Mouse (Mus musculus): ENCODE results near the gene Pkd1l3. TPM values are rescaled to one million over a fixed set of nuclear protein-coding genes. Genes with fewer than 3 reads are reported as not detected.
A peak's percentile ranks its signal among the peaks of the same experiment; 100 is the strongest.

Pkd1l3 gene
- total RNA-seq, 2 experiments from 2014 or later, result 0.12 to 0.79 TPM

GRCm38 (mm10) chr8:109628638-109629037 lies 14.3 kb downstream of the Pkd1l3 start:
- ATAC-seq (replicated peaks; ENCODE audit: poor library complexity), result no peak

- ATAC-seq (replicated peaks; ENCODE audit: poor library complexity), result no peak
Observed at GRCm38 (mm10) chr8:109632498-109632897, 18.2 kb downstream of the Pkd1l3 start.

GRCm38 (mm10) chr8:109635146-109635545 lies 20.8 kb downstream of the Pkd1l3 start:
- ATAC-seq (replicated peaks; ENCODE audit: poor library complexity), result no peak

- ATAC-seq (replicated peaks; ENCODE audit: poor library complexity), result no peak
Observed at GRCm38 (mm10) chr8:109638851-109639250, 24.5 kb downstream of the Pkd1l3 start.

GRCm38 (mm10) chr8:109640410-109640809 lies 26.1 kb downstream of the Pkd1l3 start:
- ATAC-seq (replicated peaks; ENCODE audit: poor library complexity), result no peak

GRCm38 (mm10) chr8:109641236-109641635 lies 26.9 kb downstream of the Pkd1l3 start:
- ATAC-seq (replicated peaks; ENCODE audit: poor library complexity), result no peak

- no peak for ATAC-seq (replicated peaks; ENCODE audit: poor library complexity)
Observed at GRCm38 (mm10) chr8:109647331-109647730, 33.0 kb downstream of the Pkd1l3 start.

- ATAC-seq (replicated peaks; ENCODE audit: poor library complexity), result no peak
Observed at GRCm38 (mm10) chr8:109648469-109648868, 34.2 kb downstream of the Pkd1l3 start.

- ATAC-seq (replicated peaks; ENCODE audit: poor library complexity), result no peak
Observed at GRCm38 (mm10) chr8:109650801-109651200, 36.5 kb downstream of the Pkd1l3 start.

GRCm38 (mm10) chr8:109656860-109657259 lies 42.5 kb downstream of the Pkd1l3 start:
- ATAC-seq (replicated peaks; ENCODE audit: poor library complexity), result no peak

- ATAC-seq (replicated peaks; ENCODE audit: poor library complexity), result no peak
Observed at GRCm38 (mm10) chr8:109662328-109662727, 48.0 kb downstream of the Pkd1l3 start.

GRCm38 (mm10) chr8:109666616-109667015 lies 52.3 kb downstream of the Pkd1l3 start:
- no peak for ATAC-seq (replicated peaks; ENCODE audit: poor library complexity)

GRCm38 (mm10) chr8:109672656-109673055 lies 58.3 kb downstream of the Pkd1l3 start:
- ATAC-seq (replicated peaks; ENCODE audit: poor library complexity), result no peak

- ATAC-seq (replicated peaks; ENCODE audit: poor library complexity), result no peak
Observed at GRCm38 (mm10) chr8:109673596-109673995, 59.3 kb downstream of the Pkd1l3 start.

GRCm38 (mm10) chr8:109675896-109676643 lies 61.8 kb downstream of the Pkd1l3 start:
- no peak for ATAC-seq (replicated peaks; ENCODE audit: poor library complexity)

- no peak for ATAC-seq (replicated peaks; ENCODE audit: poor library complexity)
Observed at GRCm38 (mm10) chr8:109681535-109681934, 67.2 kb downstream of the Pkd1l3 start.

- ATAC-seq (replicated peaks; ENCODE audit: poor library complexity), result peak; percentile 92
Observed at GRCm38 (mm10) chr8:109682120-109682519, 67.8 kb downstream of the Pkd1l3 start.

GRCm38 (mm10) chr8:109687248-109687647 lies 72.9 kb downstream of the Pkd1l3 start:
- peak; percentile 69 for ATAC-seq (replicated peaks; ENCODE audit: poor library complexity)

- peak; percentile 50 for ATAC-seq (replicated peaks; ENCODE audit: poor library complexity)
Observed at GRCm38 (mm10) chr8:109691769-109692168, 77.5 kb downstream of the Pkd1l3 start.

- ATAC-seq (replicated peaks; ENCODE audit: poor library complexity), result peak; percentile 33
Observed at GRCm38 (mm10) chr8:109692443-109693145, 78.3 kb downstream of the Pkd1l3 start.

- peak; percentile 92 for ATAC-seq (replicated peaks; ENCODE audit: poor library complexity)
Observed at GRCm38 (mm10) chr8:109693146-109693900, 79.0 kb downstream of the Pkd1l3 start, which contains the start of gene Ist1. TSS of gene Ist1 (minus strand) at chr8:109693260.

Measured in megakaryocyte progenitor cell, adult 5-6 weeks (primary cell).